21 mouse cellular contexts compared by ENCODE assay signal in the genomic region with DNA sequence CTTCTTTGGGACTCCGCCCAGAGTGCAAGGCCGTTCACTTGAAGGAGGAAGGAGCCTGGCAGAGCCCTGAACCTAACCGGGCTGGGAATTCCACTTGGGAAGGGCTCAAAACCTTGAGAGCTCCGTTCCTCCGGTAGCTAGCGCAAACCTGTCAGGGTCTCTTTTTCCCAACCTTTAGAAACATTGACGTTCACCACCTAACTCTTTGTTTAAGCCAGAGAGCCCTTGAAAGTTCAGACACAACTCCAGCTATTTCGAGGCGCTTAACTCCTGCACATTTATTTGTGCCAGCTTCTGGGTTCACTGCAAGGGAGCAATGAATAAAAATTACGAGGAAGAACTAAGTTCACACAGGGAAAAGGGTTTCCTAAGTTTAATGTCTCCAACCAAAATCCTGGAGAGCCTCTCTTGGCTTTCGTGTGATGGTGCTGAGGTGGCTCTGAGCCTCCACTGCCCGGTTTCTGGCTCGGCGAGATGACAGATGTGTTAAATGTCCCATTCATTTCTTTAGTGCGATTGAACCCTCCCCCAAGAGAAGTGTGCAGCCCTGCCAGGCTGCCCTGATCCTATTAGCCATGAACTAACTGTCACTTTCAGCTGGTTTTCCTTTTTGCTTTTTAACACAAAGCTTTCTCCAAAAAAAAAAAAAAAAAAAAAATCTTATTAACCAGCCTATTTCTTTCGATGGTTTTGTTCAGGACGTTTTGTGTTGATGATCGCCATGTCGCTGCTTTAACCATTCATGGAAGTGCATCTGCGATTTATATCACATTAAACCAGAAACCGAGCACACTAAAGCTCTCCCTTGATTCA. TPM values are rescaled to one million over a fixed set of nuclear protein-coding genes. Genes with fewer than 3 reads are reported as not detected.
DNase-seq lines count a peak whose midpoint lies in the region; ATAC-seq and TF ChIP-seq lines count a peak whose summit lies in the region.
"Had no signal": no experiment of that assay in that cellular context is flagged by ENCODE, and none has a peak within 500 bp of the region (broad histone marks: within the 10 kb centered on the region; RNA-seq: fewer than 3 reads in every experiment).

No protein-coding gene starts in this region.

- H3K4me1 ChIP-seq in forebrain, embryonic 10.5 days: peaks cover 93% of the 10 kb centered on the region
- H3K4me1 ChIP-seq in forebrain, embryonic 15.5 days: peaks cover 52% of the 10 kb centered on the region
- H3K4me1 ChIP-seq in midbrain, embryonic 10.5 days: peaks cover 90% of the 10 kb centered on the region
- H3K4me1 ChIP-seq in midbrain, embryonic 16.5 days (ENCODE audit: control insufficient read depth, insufficient read depth, low read length): peaks cover 3% of the 10 kb centered on the region; the same call in 1 of the 2 replicates
- peaks cover 42% of the 10 kb centered on the region for H3K4me1 ChIP-seq in embryonic facial prominence, embryonic 10.5 days
- H3K4me1 ChIP-seq in midbrain, embryonic 13.5 days (replicated peaks): peaks cover 79% of the 10 kb centered on the region
- H3K4me1 ChIP-seq in intestine, postnatal 0 days (replicated peaks; ENCODE audit: control insufficient read depth, insufficient read depth, low read length): no peaks in the 10 kb centered on the region

- no peaks in the 10 kb centered on the region for H3K9me3 ChIP-seq in forebrain, embryonic 10.5 days
- H3K9me3 ChIP-seq in forebrain, embryonic 15.5 days: no peaks in the 10 kb centered on the region
- H3K9me3 ChIP-seq in midbrain, embryonic 10.5 days (replicated peaks): no peaks in the 10 kb centered on the region
- H3K9me3 ChIP-seq in midbrain, embryonic 16.5 days (replicated peaks; ENCODE audit: control insufficient read depth, low read length, poor library complexity, severe bottlenecking): no peaks in the 10 kb centered on the region
- no peaks in the 10 kb centered on the region for H3K9me3 ChIP-seq in embryonic facial prominence, embryonic 10.5 days
- no peaks in the 10 kb centered on the region for H3K9me3 ChIP-seq in midbrain, embryonic 13.5 days
- H3K9me3 ChIP-seq in intestine, postnatal 0 days (ENCODE audit: control insufficient read depth): no peaks in the 10 kb centered on the region
- H3K9me3 ChIP-seq: lung, embryonic 15.5 days had no signal

- peak; percentile 55 for DNase-seq in forebrain, embryonic 10.5 days (ENCODE audit: extremely low spot score, low spot score)
- peak; percentile 65 for DNase-seq in midbrain, embryonic 10.5 days (ENCODE audit: low spot score)
- peak; percentile 44 for DNase-seq in embryonic facial prominence, embryonic 10.5 days (ENCODE audit: low spot score)
- no peak for DNase-seq in left cerebral cortex, adult 2 months (ENCODE audit: extremely low spot score in 1 of 2, low spot score in 2 of 2)
- DNase-seq: adrenal gland, postnatal 36 days; cerebellum, adult 9-11 months; heart, adult 2 months; kidney, postnatal 10 days; right cerebral cortex, postnatal 4 days had no signal

- no peaks in the 10 kb centered on the region for H3K36me3 ChIP-seq in forebrain, embryonic 10.5 days (replicated peaks)
- H3K36me3 ChIP-seq in forebrain, embryonic 15.5 days: no peaks in the 10 kb centered on the region
- H3K36me3 ChIP-seq in midbrain, embryonic 10.5 days: peaks cover 5% of the 10 kb centered on the region
- no peaks in the 10 kb centered on the region for H3K36me3 ChIP-seq in midbrain, embryonic 16.5 days (ENCODE audit: control insufficient read depth, insufficient read depth, low read length)
- no peaks in the 10 kb centered on the region for H3K36me3 ChIP-seq in embryonic facial prominence, embryonic 10.5 days (replicated peaks)
- H3K36me3 ChIP-seq in midbrain, embryonic 13.5 days: no peaks in the 10 kb centered on the region
- no peaks in the 10 kb centered on the region for H3K36me3 ChIP-seq in intestine, postnatal 0 days (ENCODE audit: control insufficient read depth, insufficient read depth)
- H3K36me3 ChIP-seq: lung, embryonic 15.5 days had no signal

- no peak for ATAC-seq in forebrain, embryonic 15.5 days (replicated peaks)
- ATAC-seq in midbrain, embryonic 16.5 days: no peak
- ATAC-seq in midbrain, embryonic 13.5 days: no peak
- no peak for ATAC-seq in intestine, postnatal 0 days

- no peak overlapping the region for H3K9ac ChIP-seq in forebrain, embryonic 15.5 days (replicated peaks)
- H3K9ac ChIP-seq in midbrain, embryonic 16.5 days (ENCODE audit: low read depth, low read length): no peak overlapping the region
- H3K9ac ChIP-seq in midbrain, embryonic 13.5 days (replicated peaks): no peak overlapping the region
- no peak overlapping the region for H3K9ac ChIP-seq in intestine, postnatal 0 days (ENCODE audit: low read depth, low read length)
- H3K9ac ChIP-seq: lung, embryonic 15.5 days had no signal

- no peak overlapping the region for H3K4me2 ChIP-seq in forebrain, embryonic 15.5 days (replicated peaks)
- no peak overlapping the region for H3K4me2 ChIP-seq in midbrain, embryonic 16.5 days (ENCODE audit: low read length)
- peak overlapping the region; percentile 35 for H3K4me2 ChIP-seq in midbrain, embryonic 13.5 days (replicated peaks)
- H3K4me2 ChIP-seq in intestine, postnatal 0 days (replicated peaks; ENCODE audit: low read depth): no peak overlapping the region

- peaks cover 100% of the 10 kb centered on the region for H3K27me3 ChIP-seq in forebrain, embryonic 10.5 days (ENCODE audit: poor library complexity, severe bottlenecking)
- peaks cover 89% of the 10 kb centered on the region for H3K27me3 ChIP-seq in forebrain, embryonic 15.5 days
- peaks cover 100% of the 10 kb centered on the region for H3K27me3 ChIP-seq in midbrain, embryonic 10.5 days (ENCODE audit: low read depth, poor library complexity, severe bottlenecking)
- peaks cover 38% of the 10 kb centered on the region for H3K27me3 ChIP-seq in midbrain, embryonic 16.5 days (ENCODE audit: control insufficient read depth, insufficient read depth, low read depth, low read length)
- H3K27me3 ChIP-seq in embryonic facial prominence, embryonic 10.5 days (replicated peaks; ENCODE audit: low read depth, poor library complexity, severe bottlenecking): peaks cover 100% of the 10 kb centered on the region
- peaks cover 89% of the 10 kb centered on the region for H3K27me3 ChIP-seq in midbrain, embryonic 13.5 days
- H3K27me3 ChIP-seq in intestine, postnatal 0 days (replicated peaks; ENCODE audit: control insufficient read depth, insufficient read depth, low read length): peaks cover 75% of the 10 kb centered on the region
- H3K27me3 ChIP-seq: CH12.LX had no signal

- under 1% methylated on average over 21 of the region's 21 CpGs for WGBS in forebrain, embryonic 10.5 days
- 2% methylated on average over 21 of the region's 21 CpGs for WGBS in forebrain, embryonic 15.5 days
- under 1% methylated on average over 21 of the region's 21 CpGs for WGBS in midbrain, embryonic 10.5 days
- 2% methylated on average over 21 of the region's 21 CpGs for WGBS in midbrain, embryonic 16.5 days
- WGBS in embryonic facial prominence, embryonic 10.5 days: under 1% methylated on average over 21 of the region's 21 CpGs
- WGBS in midbrain, embryonic 13.5 days: under 1% methylated on average over 21 of the region's 21 CpGs
- 3% methylated on average over 21 of the region's 21 CpGs for WGBS in intestine, postnatal 0 days

- peak overlapping the region; percentile 48; the same call in 1 of the 2 replicates for H3K27ac ChIP-seq in forebrain, embryonic 10.5 days
- H3K27ac ChIP-seq in forebrain, embryonic 15.5 days (replicated peaks): no peak overlapping the region
- H3K27ac ChIP-seq in midbrain, embryonic 10.5 days (replicated peaks): peak overlapping the region; percentile 87
- no peak overlapping the region for H3K27ac ChIP-seq in midbrain, embryonic 16.5 days (ENCODE audit: low read length)
- H3K27ac ChIP-seq in embryonic facial prominence, embryonic 10.5 days (replicated peaks): no peak overlapping the region
- H3K27ac ChIP-seq in midbrain, embryonic 13.5 days: 0 out of 2 replicates have a peak overlapping the region, but pooled peaks have one; percentile 47
- no peak overlapping the region for H3K27ac ChIP-seq in intestine, postnatal 0 days (ENCODE audit: low read depth, low read length)
- H3K27ac ChIP-seq in left cerebral cortex, adult 2 months: no peak overlapping the region
- H3K27ac ChIP-seq: heart, adult 2 months; lung, embryonic 15.5 days had no signal

- intact Hi-C loops in left cerebral cortex, adult 2 months (cut with DNase I): loop anchor here (5.0 kb wide), 1 partner anchor 39 kb away; no protein-coding TSS in a partner anchor

- peak overlapping the region; percentile 34; the same call in 1 of the 2 replicates for H3K4me3 ChIP-seq in forebrain, embryonic 10.5 days
- no peak overlapping the region for H3K4me3 ChIP-seq in forebrain, embryonic 15.5 days
- peak overlapping the region; percentile 60 for H3K4me3 ChIP-seq in midbrain, embryonic 10.5 days
- H3K4me3 ChIP-seq in midbrain, embryonic 16.5 days (ENCODE audit: low read depth, low read length): no peak overlapping the region
- no peak overlapping the region for H3K4me3 ChIP-seq in embryonic facial prominence, embryonic 10.5 days
- H3K4me3 ChIP-seq in midbrain, embryonic 13.5 days (replicated peaks): no peak overlapping the region; the same call in 1 of the 2 replicates
- H3K4me3 ChIP-seq in intestine, postnatal 0 days (ENCODE audit: low read depth, low read length): no peak overlapping the region
- no peak overlapping the region for H3K4me3 ChIP-seq in left cerebral cortex, adult 2 months
- H3K4me3 ChIP-seq: heart, adult 2 months had no signal

- no peak for TF ChIP-seq CTCF in intestine, postnatal 0 days (IDR thresholded peaks at IDR 0.05; ENCODE audit: low read depth)
- no peak for TF ChIP-seq CTCF in left cerebral cortex, adult 2 months (IDR thresholded peaks at IDR 0.05)

RNA-seq across cellular contexts. Expression of a gene that starts 1.4 kb away (rescaled TPM):
- 14.1 and 15.2 TPM in 2 replicates for polyA plus RNA-seq in forebrain, embryonic 10.5 days (2016; fragmentation: Nextera tagmentation; extraction: Ambion mirVana)
- 1.5 and 1.9 TPM in 2 replicates for polyA plus RNA-seq in forebrain, embryonic 15.5 days (2015; fragmentation: Nextera tagmentation; extraction: Ambion mirVana)
- polyA plus RNA-seq in midbrain, embryonic 10.5 days (2016; fragmentation: Nextera tagmentation; extraction: Ambion mirVana): 168 and 188 TPM in 2 replicates
- polyA plus RNA-seq in midbrain, embryonic 16.5 days (2015; fragmentation: Nextera tagmentation; extraction: Ambion mirVana): 13.4 and 18.5 TPM in 2 replicates
- polyA plus RNA-seq in embryonic facial prominence, embryonic 10.5 days (2016; fragmentation: Nextera tagmentation; extraction: Ambion mirVana): 5.1 and 22.0 TPM in 2 replicates
- polyA plus RNA-seq in midbrain, embryonic 13.5 days (2015; fragmentation: Nextera tagmentation; extraction: Ambion mirVana): 78.5 and 84.6 TPM in 2 replicates
- polyA plus RNA-seq in intestine, postnatal 0 days (2015; fragmentation: Nextera tagmentation; extraction: Ambion mirVana): not detected in 2 replicates
- not detected for total RNA-seq in left cerebral cortex, adult 2 months (2021)
- total RNA-seq: adrenal gland, postnatal 36 days; gastrocnemius, adult 8-10 months; heart, adult 2 months; layer of hippocampus, adult 8-10 months; liver, adult 2 months; megakaryocyte, adult 5-6 weeks had no signal
- polyA plus RNA-seq: heart, adult 2 months; heart, postnatal 0 days; intestine, embryonic 14.5 days; liver, adult 2 months; lung, embryonic 15.5 days had no signal

Comparison
In these comparisons a context has a peak if more than half of its experiments do, and no peak if none do; other contexts are left out.
1. H3K27ac ChIP-seq: peak in forebrain, embryonic 10.5 days (single experiment), midbrain, embryonic 10.5 days (single experiment) and midbrain, embryonic 13.5 days (single experiment); none in forebrain, embryonic 15.5 days (single experiment), midbrain, embryonic 16.5 days (single experiment), embryonic facial prominence, embryonic 10.5 days (single experiment), intestine, postnatal 0 days (single experiment) and left cerebral cortex, adult 2 months (single experiment).
2. H3K4me3 ChIP-seq: peak in forebrain, embryonic 10.5 days (single experiment) and midbrain, embryonic 10.5 days (single experiment); none in forebrain, embryonic 15.5 days (single experiment), midbrain, embryonic 16.5 days (single experiment), embryonic facial prominence, embryonic 10.5 days (single experiment), midbrain, embryonic 13.5 days (single experiment), intestine, postnatal 0 days (single experiment) and left cerebral cortex, adult 2 months (single experiment).
3. DNase-seq: peak in forebrain, embryonic 10.5 days (single experiment), midbrain, embryonic 10.5 days (single experiment) and embryonic facial prominence, embryonic 10.5 days (single experiment); none in left cerebral cortex, adult 2 months (0 of 2).